11 mouse cellular contexts compared by ENCODE assay signal in the genomic region with DNA sequence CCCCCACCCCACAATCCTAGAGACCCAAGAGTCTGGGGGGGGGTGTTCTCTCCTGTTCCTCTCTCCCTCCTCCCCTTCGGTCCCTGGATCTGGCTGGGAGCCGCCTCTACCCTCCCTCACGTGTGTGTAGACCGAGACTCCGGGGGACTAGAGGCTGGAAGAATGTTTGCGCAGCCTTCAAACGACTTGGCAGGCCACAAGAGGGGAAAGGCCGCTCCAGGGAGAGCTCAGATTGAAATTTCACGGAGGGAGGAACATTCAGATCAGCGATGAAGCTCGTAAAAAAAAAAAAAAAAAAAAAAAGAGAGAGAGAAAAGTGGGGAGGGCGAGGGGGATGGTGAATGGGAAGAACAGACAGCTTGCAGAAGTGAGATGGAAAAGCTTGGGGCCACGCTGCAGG. TPM values are rescaled to one million over a fixed set of nuclear protein-coding genes. Genes with fewer than 3 reads are reported as not detected.
DNase-seq lines count a peak whose midpoint lies in the region; ATAC-seq lines count a peak whose summit lies in the region.
"Had no signal": no experiment of that assay in that cellular context is flagged by ENCODE, and none has a peak within 500 bp of the region (broad histone marks: within the 10 kb centered on the region; RNA-seq: fewer than 3 reads in every experiment).

No protein-coding gene starts in this region.

- no peak overlapping the region for H3K27ac ChIP-seq in intestine, embryonic 14.5 days (ENCODE audit: low read depth)
- no peak overlapping the region for H3K27ac ChIP-seq in intestine, embryonic 15.5 days
- H3K27ac ChIP-seq in midbrain, embryonic 16.5 days (ENCODE audit: low read length): no peak overlapping the region
- H3K27ac ChIP-seq in midbrain, embryonic 13.5 days: no peak overlapping the region
- H3K27ac ChIP-seq in embryonic facial prominence, embryonic 10.5 days (replicated peaks): peak overlapping the region; percentile 80; the same call in 1 of the 2 replicates
- H3K27ac ChIP-seq: hindbrain, embryonic 15.5 days had no signal

- H3K9ac ChIP-seq in intestine, embryonic 14.5 days (ENCODE audit: low read length): no peak overlapping the region
- H3K9ac ChIP-seq in intestine, embryonic 15.5 days: no peak overlapping the region
- no peak overlapping the region for H3K9ac ChIP-seq in midbrain, embryonic 16.5 days (ENCODE audit: low read depth, low read length)
- H3K9ac ChIP-seq in midbrain, embryonic 13.5 days (replicated peaks): no peak overlapping the region
- H3K9ac ChIP-seq: heart, embryonic 12.5 days; hindbrain, embryonic 15.5 days had no signal

- no peaks in the 10 kb centered on the region for H3K36me3 ChIP-seq in intestine, embryonic 14.5 days (ENCODE audit: control insufficient read depth, insufficient read depth, low read length)
- H3K36me3 ChIP-seq in intestine, embryonic 15.5 days: no peaks in the 10 kb centered on the region
- no peaks in the 10 kb centered on the region for H3K36me3 ChIP-seq in midbrain, embryonic 16.5 days (ENCODE audit: control insufficient read depth, insufficient read depth, low read length)
- H3K36me3 ChIP-seq in midbrain, embryonic 13.5 days: no peaks in the 10 kb centered on the region
- no peaks in the 10 kb centered on the region for H3K36me3 ChIP-seq in embryonic facial prominence, embryonic 10.5 days (replicated peaks)
- H3K36me3 ChIP-seq: heart, embryonic 12.5 days; hindbrain, embryonic 15.5 days had no signal

- no peak overlapping the region for H3K4me3 ChIP-seq in intestine, embryonic 14.5 days (ENCODE audit: low read depth, low read length)
- no peak overlapping the region for H3K4me3 ChIP-seq in intestine, embryonic 15.5 days (replicated peaks)
- no peak overlapping the region for H3K4me3 ChIP-seq in midbrain, embryonic 16.5 days (ENCODE audit: low read depth, low read length)
- no peak overlapping the region for H3K4me3 ChIP-seq in midbrain, embryonic 13.5 days (replicated peaks)
- H3K4me3 ChIP-seq in embryonic facial prominence, embryonic 10.5 days: no peak overlapping the region
- H3K4me3 ChIP-seq: heart, embryonic 12.5 days; hindbrain, embryonic 15.5 days had no signal

- no peak for DNase-seq in intestine, embryonic 14.5 days (ENCODE audit: low spot score)
- DNase-seq in embryonic facial prominence, embryonic 10.5 days (ENCODE audit: low spot score): peak; percentile 43
- DNase-seq in skeletal muscle tissue, adult 2 months (ENCODE audit: low read depth, low spot score): peak; percentile 13
- no peak for DNase-seq in cerebellum, adult 9-11 months
- DNase-seq: thymus, postnatal 25 days had no signal

- H3K9me3 ChIP-seq in intestine, embryonic 14.5 days (ENCODE audit: control insufficient read depth, low read length): no peaks in the 10 kb centered on the region
- H3K9me3 ChIP-seq in intestine, embryonic 15.5 days: no peaks in the 10 kb centered on the region
- no peaks in the 10 kb centered on the region for H3K9me3 ChIP-seq in midbrain, embryonic 16.5 days (replicated peaks; ENCODE audit: control insufficient read depth, low read length, poor library complexity, severe bottlenecking)
- H3K9me3 ChIP-seq in midbrain, embryonic 13.5 days: no peaks in the 10 kb centered on the region
- no peaks in the 10 kb centered on the region for H3K9me3 ChIP-seq in embryonic facial prominence, embryonic 10.5 days
- H3K9me3 ChIP-seq: heart, embryonic 12.5 days; hindbrain, embryonic 15.5 days had no signal

- H3K27me3 ChIP-seq in intestine, embryonic 14.5 days (replicated peaks; ENCODE audit: control insufficient read depth, insufficient read depth, low read length): peaks cover 28% of the 10 kb centered on the region
- peaks cover 8% of the 10 kb centered on the region; the same call in 1 of the 2 replicates for H3K27me3 ChIP-seq in intestine, embryonic 15.5 days (replicated peaks)
- H3K27me3 ChIP-seq in midbrain, embryonic 16.5 days (ENCODE audit: control insufficient read depth, insufficient read depth, low read depth, low read length): peaks cover 50% of the 10 kb centered on the region
- peaks cover 67% of the 10 kb centered on the region for H3K27me3 ChIP-seq in midbrain, embryonic 13.5 days
- H3K27me3 ChIP-seq in embryonic facial prominence, embryonic 10.5 days (replicated peaks; ENCODE audit: low read depth, poor library complexity, severe bottlenecking): peaks cover 96% of the 10 kb centered on the region

- peaks cover 21% of the 10 kb centered on the region for H3K4me1 ChIP-seq in intestine, embryonic 14.5 days (replicated peaks; ENCODE audit: control insufficient read depth, insufficient read depth, low read length)
- H3K4me1 ChIP-seq in intestine, embryonic 15.5 days (replicated peaks): peaks cover 28% of the 10 kb centered on the region; the same call in 1 of the 2 replicates
- H3K4me1 ChIP-seq in midbrain, embryonic 16.5 days (ENCODE audit: control insufficient read depth, insufficient read depth, low read length): peaks cover 15% of the 10 kb centered on the region
- H3K4me1 ChIP-seq in midbrain, embryonic 13.5 days (replicated peaks): peaks cover 17% of the 10 kb centered on the region
- H3K4me1 ChIP-seq in embryonic facial prominence, embryonic 10.5 days: peaks cover 75% of the 10 kb centered on the region

- no peak for ATAC-seq in intestine, embryonic 14.5 days (replicated peaks; ENCODE audit: low FRiP score, low TSS enrichment, low read depth)
- no peak for ATAC-seq in intestine, embryonic 15.5 days
- no peak for ATAC-seq in midbrain, embryonic 16.5 days
- ATAC-seq in midbrain, embryonic 13.5 days: no peak
- ATAC-seq: forebrain, embryonic 16.5 days had no signal

- WGBS in intestine, embryonic 14.5 days: 12% methylated on average over 13 of the region's 13 CpGs
- WGBS in intestine, embryonic 15.5 days: 16% methylated on average over 13 of the region's 13 CpGs
- under 1% methylated on average over 13 of the region's 13 CpGs for WGBS in midbrain, embryonic 16.5 days
- WGBS in midbrain, embryonic 13.5 days: 2% methylated on average over 13 of the region's 13 CpGs
- WGBS in embryonic facial prominence, embryonic 10.5 days: 3% methylated on average over 13 of the region's 13 CpGs

- 0 out of 2 replicates have a peak overlapping the region, but pooled peaks have one; percentile 11 for H3K4me2 ChIP-seq in intestine, embryonic 14.5 days (ENCODE audit: low read length)
- H3K4me2 ChIP-seq in intestine, embryonic 15.5 days (replicated peaks): no peak overlapping the region
- 0 out of 2 replicates have a peak overlapping the region, but pooled peaks have one; percentile 9 for H3K4me2 ChIP-seq in midbrain, embryonic 16.5 days (ENCODE audit: low read length)
- no peak overlapping the region for H3K4me2 ChIP-seq in midbrain, embryonic 13.5 days (replicated peaks)
- H3K4me2 ChIP-seq: heart, embryonic 12.5 days; hindbrain, embryonic 15.5 days had no signal

RNA-seq across cellular contexts. Expression of gene Tbx3, which starts 44.9 kb away (rescaled TPM):
- 44.1 and 45.5 TPM in 2 replicates for polyA plus RNA-seq in intestine, embryonic 14.5 days (2014; fragmentation: Nextera tagmentation; extraction: Ambion mirVana)
- 38.6 and 44.9 TPM in 2 replicates for polyA plus RNA-seq in intestine, embryonic 15.5 days (2015; fragmentation: Nextera tagmentation; extraction: Ambion mirVana)
- polyA plus RNA-seq in midbrain, embryonic 16.5 days (2015; fragmentation: Nextera tagmentation; extraction: Ambion mirVana): 2.4 and 3.4 TPM in 2 replicates
- 1.6 and 2.3 TPM in 2 replicates for polyA plus RNA-seq in midbrain, embryonic 13.5 days (2015; fragmentation: Nextera tagmentation; extraction: Ambion mirVana)
- 58.3 and 64.8 TPM in 2 replicates for polyA plus RNA-seq in embryonic facial prominence, embryonic 10.5 days (2016; fragmentation: Nextera tagmentation; extraction: Ambion mirVana)

Comparison
In these comparisons a context has a peak if more than half of its experiments do, and no peak if none do; other contexts are left out.
1. H3K4me2 ChIP-seq: peak in intestine, embryonic 14.5 days (single experiment) and midbrain, embryonic 16.5 days (single experiment); none in intestine, embryonic 15.5 days (single experiment) and midbrain, embryonic 13.5 days (single experiment).
2. DNase-seq: peak in embryonic facial prominence, embryonic 10.5 days (single experiment) and skeletal muscle tissue, adult 2 months (single experiment); none in intestine, embryonic 14.5 days (single experiment) and cerebellum, adult 9-11 months (single experiment).